Mouse (Mus musculus): ENCODE data around the gene Mbd5. TPM values are rescaled to one million over a fixed set of nuclear protein-coding genes. Genes with fewer than 3 reads are reported as not detected.

Mbd5 gene
- polyA plus RNA-seq (2012; rRNA removed), result 7.8 and 11.5 TPM in 2 replicates

- peak; percentile 77 for DNase-seq (ENCODE audit: low read depth)
Observed at GRCm38 (mm10) chr2:48948841-48949584, at the start of gene Mbd5. Gene Mbd5 (plus strand): TSS chr2:48949508.

- no peak for DNase-seq (ENCODE audit: low read depth)
Observed at GRCm38 (mm10) chr2:48908866-48909265, 40.4 kb upstream of the Mbd5 start.

- no peak for DNase-seq (ENCODE audit: low read depth)
Observed at GRCm38 (mm10) chr2:48914185-48914584, 35.1 kb upstream of the Mbd5 start.

DNA sequence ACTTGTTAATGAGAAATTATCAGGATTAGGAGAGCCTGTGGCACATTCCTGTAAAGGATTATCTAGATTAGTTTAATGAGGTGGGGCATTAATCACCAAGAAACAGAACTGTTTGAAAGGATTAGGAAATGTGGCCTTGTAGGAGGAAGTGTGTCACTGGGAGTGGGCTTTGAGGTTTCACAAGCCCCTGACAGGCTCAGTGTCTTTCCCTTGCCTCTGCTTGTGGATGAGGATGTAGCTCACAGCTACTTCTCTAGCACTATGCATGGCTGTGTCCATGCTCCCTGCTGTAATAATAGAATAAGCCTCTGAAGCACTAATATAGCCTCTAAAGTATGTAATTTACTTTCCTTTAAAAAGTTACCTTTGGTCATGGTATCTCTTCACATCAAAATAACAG, 33.5 kb upstream of the Mbd5 start:
- no peak for DNase-seq (ENCODE audit: low read depth)

- DNase-seq (ENCODE audit: low read depth), result no peak
Observed at GRCm38 (mm10) chr2:48935058-48935457, 14.2 kb upstream of the Mbd5 start.

GRCm38 (mm10) chr2:48947761-48948160, 1.5 kb upstream of the Mbd5 start:
- DNase-seq (ENCODE audit: low read depth), result no peak

GRCm38 (mm10) chr2:48949743-48950251, 489 bp downstream of the Mbd5 start:
- no peak for DNase-seq (ENCODE audit: low read depth)

GRCm38 (mm10) chr2:48950252-48950315, 776 bp downstream of the Mbd5 start, which contains the start of gene Orc4:
Gene Orc4 (minus strand): TSS chr2:48950277.
- DNase-seq (ENCODE audit: low read depth), result no peak

DNA sequence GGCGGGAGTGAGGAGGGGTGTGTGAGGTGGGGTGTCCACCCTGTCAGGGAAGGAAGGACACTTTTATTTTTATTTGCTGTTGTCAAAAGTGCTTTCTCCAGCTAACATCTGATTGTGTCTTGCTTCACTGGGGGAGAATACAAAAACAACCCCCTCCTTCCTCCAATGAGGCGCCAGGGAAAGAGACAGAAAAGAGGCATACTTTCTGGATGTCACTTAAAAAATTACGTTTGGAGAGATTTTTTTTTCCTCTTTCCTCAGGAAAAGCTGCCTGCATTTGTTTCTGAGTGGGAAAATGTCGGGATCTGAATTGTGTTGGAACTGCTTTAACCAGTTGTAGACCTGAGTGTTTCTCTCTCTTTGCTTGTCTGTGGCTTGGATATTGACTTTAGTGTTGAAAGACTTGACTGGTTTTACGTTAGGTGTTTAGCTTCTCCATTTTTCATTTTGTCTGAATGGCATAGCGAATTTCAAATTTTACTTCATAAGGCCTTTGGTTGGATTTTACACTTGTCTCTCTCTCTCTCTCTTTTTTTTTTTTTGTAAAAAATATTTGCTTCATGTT, 1.1 kb downstream of the Mbd5 start:
- DNase-seq (ENCODE audit: low read depth), result no peak

GRCm38 (mm10) chr2:48956591-48956990, 7.3 kb downstream of the Mbd5 start:
- DNase-seq (ENCODE audit: low read depth), result no peak

GRCm38 (mm10) chr2:48978920-48979319, 29.6 kb downstream of the Mbd5 start:
- no peak for DNase-seq (ENCODE audit: low read depth)

DNA sequence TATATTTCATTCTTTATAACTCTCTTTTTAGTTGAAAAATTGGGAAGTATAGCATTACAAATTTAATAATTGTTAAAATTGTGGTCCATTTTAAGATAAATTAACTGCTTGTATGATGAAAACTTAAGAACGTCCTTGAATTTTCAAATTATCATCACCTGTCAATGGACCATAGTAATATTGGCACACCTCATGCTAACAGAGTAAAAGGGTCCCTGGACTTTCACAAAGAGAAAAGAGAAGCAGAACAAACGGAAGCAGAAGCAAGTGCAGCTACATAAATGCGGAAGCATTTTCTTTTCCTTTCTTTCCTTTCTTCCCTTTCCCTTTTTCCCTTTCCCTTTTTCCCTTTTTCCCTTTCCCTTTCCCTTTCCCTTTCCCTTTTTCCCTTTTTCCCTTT, 41.0 kb downstream of the Mbd5 start:
- DNase-seq (ENCODE audit: low read depth), result no peak

GRCm38 (mm10) chr2:49040481-49040880, 91.2 kb downstream of the Mbd5 start:
- DNase-seq (ENCODE audit: low read depth), result no peak

DNA sequence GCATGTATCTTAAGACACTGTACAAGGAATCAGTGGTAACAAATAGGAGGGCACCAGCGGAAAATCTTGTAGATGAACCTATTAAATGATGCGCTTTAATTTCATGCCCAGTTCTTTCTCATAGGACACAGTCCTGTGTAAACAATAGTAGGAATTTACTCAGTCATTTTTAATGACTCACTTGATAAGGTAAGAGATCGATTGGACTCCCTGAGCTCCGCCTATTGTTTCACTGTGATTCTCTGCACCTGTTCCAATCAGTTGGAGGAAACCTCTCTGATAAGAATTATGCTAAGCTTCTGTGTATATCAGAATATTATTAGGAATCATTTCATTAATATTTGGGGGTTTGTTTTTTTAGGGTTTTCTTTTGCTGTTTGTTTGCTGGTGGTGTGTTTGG, 100.7 kb downstream of the Mbd5 start:
- DNase-seq (ENCODE audit: low read depth), result no peak

GRCm38 (mm10) chr2:49067886-49068285, 118.6 kb downstream of the Mbd5 start:
- no peak for DNase-seq (ENCODE audit: low read depth)

- no peak for DNase-seq (ENCODE audit: low read depth)
Observed at GRCm38 (mm10) chr2:49084966-49085365, 135.7 kb downstream of the Mbd5 start.

DNA sequence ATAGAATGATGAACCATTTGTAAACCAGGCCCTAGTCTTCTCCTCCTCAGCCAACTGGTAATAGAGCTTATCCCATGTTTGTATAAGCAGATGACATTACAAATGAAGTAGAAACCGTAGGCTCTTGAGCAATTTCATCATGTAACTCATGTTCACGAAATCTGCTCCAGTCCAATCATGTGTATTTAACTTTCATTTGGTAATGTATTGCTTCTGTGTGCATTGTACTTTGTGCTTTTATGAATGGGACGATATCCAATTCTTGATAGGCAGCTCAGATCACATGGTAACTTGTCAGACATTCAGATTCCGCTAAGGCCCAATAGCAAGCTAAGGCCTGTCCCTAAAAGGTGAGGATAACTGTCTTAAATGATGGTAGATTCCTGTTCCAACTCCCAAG, 141.5 kb downstream of the Mbd5 start:
- peak; percentile 51 for DNase-seq (ENCODE audit: low read depth)

- no peak for DNase-seq (ENCODE audit: low read depth)
Observed at GRCm38 (mm10) chr2:49096765-49097164, 147.5 kb downstream of the Mbd5 start.

DNA sequence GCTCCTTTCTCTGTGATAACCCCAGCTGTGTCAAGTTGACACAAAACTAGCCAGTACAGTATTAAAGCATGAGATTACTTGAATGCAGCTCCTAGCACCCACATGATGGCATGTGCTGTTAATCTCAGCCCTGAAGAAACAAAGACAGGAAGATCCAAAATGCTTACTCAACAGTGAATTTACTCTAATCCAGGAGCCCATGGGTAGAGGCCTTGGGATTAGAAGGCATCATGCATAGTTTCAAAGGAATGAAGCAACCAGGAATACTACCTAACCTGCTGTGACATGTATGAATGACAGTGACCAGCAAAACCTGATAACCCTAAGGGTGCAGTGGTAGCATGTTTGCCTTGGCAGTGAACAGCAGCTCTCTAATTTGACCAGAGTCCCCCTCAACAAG, 159.6 kb downstream of the Mbd5 start:
- DNase-seq (ENCODE audit: low read depth), result peak; percentile 77

DNA sequence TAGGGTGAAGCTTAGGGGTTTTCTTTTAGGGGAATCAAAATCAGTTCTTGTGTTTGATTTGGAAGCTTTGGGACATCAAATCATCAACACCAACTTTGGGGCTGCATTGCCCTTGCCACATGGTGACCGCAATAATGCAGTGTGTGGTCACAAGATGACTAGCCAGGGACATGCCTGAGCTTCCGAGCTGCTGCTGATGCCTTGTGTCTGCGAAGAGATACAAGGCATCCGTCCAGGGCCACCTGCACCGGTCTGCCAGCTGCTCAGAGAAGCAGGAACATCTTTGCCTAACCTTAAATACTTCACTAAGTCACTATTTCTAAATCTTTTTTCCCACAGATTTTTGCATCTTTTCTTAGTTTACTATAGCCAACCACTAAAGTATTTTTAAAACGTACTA, 170.6 kb downstream of the Mbd5 start:
- DNase-seq (ENCODE audit: low read depth), result no peak

- no peak for DNase-seq (ENCODE audit: low read depth)
Observed at GRCm38 (mm10) chr2:49121603-49122002, 172.3 kb downstream of the Mbd5 start.

DNA sequence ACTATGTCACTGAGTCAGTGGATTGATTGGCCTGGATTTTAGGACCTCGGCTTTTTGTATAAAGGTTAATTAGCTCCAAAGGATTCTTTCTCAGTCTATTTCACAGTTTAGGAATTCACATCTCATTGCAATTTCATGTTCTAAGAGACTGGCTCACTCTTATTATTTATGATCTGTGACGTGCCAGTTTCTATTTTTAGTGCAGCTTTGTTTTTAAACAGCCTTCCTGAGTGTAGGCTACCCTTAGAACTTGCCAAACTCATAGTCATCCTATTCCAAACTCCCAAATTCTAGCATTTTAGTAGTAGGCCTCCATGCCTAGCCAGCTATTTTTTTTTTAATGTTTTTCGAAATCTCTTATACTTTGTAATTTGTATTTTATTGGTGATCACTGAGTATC, 192.9 kb downstream of the Mbd5 start:
- no peak for DNase-seq (ENCODE audit: low read depth)

DNA sequence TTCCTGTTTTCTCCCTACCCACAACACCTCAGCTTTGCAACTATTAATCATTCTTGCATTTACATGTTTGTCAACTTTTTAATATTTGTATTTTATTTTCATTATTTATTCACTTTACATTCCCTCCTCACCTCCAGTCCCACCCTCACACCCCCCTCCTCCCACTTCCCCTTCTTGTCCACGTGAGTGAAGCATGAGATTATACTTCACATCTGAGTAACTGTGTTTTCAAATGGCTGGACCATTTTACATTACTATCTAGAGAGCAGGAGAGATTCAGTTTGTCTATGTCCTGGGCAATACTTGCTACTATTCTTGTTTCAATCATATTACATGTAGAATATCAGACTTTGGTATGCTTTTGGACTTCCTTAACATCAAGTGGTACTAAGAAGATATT, 204.3 kb downstream of the Mbd5 start:
- no peak for DNase-seq (ENCODE audit: low read depth)

Data from gonadal fat pad, adult 2 months (tissue).